Mouse (Mus musculus): Measurements from ENCODE around the gene Lyrm4.

- no peak for TF ChIP-seq UBTF (IDR thresholded peaks at IDR 0.05; ENCODE audit: low read depth, low read length)
- TF ChIP-seq SIN3A (IDR thresholded peaks at IDR 0.05; ENCODE audit: low read length), result no peak
- TF ChIP-seq POLR2AphosphoS2 (IDR thresholded peaks at IDR 0.05; ENCODE audit: low read depth, low read length), result no peak
Observed at GRCm38 (mm10) chr13:35980471-35980870, 136.9 kb downstream of the Lyrm4 start.
